Mouse (Mus musculus): ENCODE measurements around the gene Casz1.

DNA sequence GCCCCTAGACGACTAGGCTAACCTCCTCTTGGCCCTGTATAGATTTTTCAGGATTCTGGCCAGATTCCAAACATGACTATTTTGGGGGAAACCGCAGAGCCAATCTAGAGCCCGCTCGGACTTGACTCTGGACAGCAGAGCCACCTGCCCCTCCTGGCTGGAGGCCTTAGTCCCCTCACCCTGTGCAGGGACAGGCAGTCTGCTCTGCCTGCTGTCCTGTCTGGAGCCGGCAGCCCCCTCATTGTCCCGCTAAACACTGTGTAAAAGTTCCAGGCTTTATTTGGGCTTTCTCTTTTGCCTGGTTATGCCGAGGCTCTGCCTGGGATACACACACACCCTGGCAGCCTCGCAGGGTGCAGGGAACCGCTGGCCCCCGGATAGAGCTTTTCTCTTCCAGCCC is 81.2 kb downstream of the Casz1 start:
- TF ChIP-seq POLR2A (IDR thresholded peaks at IDR 0.05; ENCODE audit: borderline replicate concordance, low read depth, low read length) (no peak), CTCF (IDR thresholded peaks at IDR 0.05; ENCODE audit: low read depth, low read length) (no peak)
